Mouse (Mus musculus): ENCODE results near the gene Ppfia2.

- no peak for TF ChIP-seq POLR2A (IDR thresholded peaks at IDR 0.05; ENCODE audit: extremely low read depth, insufficient read depth, low read length)
- TF ChIP-seq CTCF (IDR thresholded peaks at IDR 0.05; ENCODE audit: extremely low read depth, insufficient read depth, low read length) = no peak
Measured at GRCm38 (mm10) chr10:106732265-106732664, 262.1 kb downstream of the Ppfia2 start.

All from cortical plate, adult 2 months (tissue).